Mouse (Mus musculus) layer of hippocampus, postnatal 36 days (tissue): ENCODE data around the gene Wars2. TPM values are rescaled to one million over a fixed set of nuclear protein-coding genes. Genes with fewer than 3 reads are reported as not detected.

Source experiments
- DNase-seq, 2 experiments: peaks; one replicate each; pipeline ENCODE4 v3.0.0; 2022
- microRNA-seq, 2 experiments: library from miRNA; unstranded; fragments of <30 nt; microRNA quantifications; one replicate each; pipeline ENCODE4 v1.2.0; 2021
- total RNA-seq, 2 experiments: library from RNA; stranded (reverse); gene quantifications; 2 replicates each; pipeline ENCODE4 v1.2.3; 2021

The Wars2 gene
- total RNA-seq, 2 experiments from 2014 or later = 6.3 to 8.5 TPM

- no peak for DNase-seq
Measured at GRCm38 (mm10) chr3:99277973-99278580, 137.2 kb downstream of the Wars2 start.

- DNase-seq = no peak
Measured at GRCm38 (mm10) chr3:99279718-99280117, 138.8 kb downstream of the Wars2 start.

GRCm38 (mm10) chr3:99281453-99281852 is 140.6 kb downstream of the Wars2 start:
- no peak for DNase-seq

GRCm38 (mm10) chr3:99288302-99288701 is 147.4 kb downstream of the Wars2 start:
- no peak for DNase-seq

Small RNA genes within 50 kb of the gene (microRNA-seq; reads per million reads assigned to microRNA genes)
- gene Mir6481 = 0 reads per million in 2 experiments

Other genes starting within 250 kb of the Wars2 start
- not detected for gene Hao2, start 247.8 kb upstream of the Wars2 start, total RNA-seq
- gene Tbx15, start 99.3 kb downstream of the Wars2 start, total RNA-seq = under 1 TPM; 0.45 to 0.94 TPM